Mouse (Mus musculus) lung, adult 2 months (tissue): ENCODE results near the gene Wdr86. TPM values are rescaled to one million over a fixed set of nuclear protein-coding genes. Genes with fewer than 3 reads are reported as not detected.

ENCODE experiments used
- DNase-seq: peaks from one replicate; pipeline ENCODE4 v3.0.0; 2022
- H3K4me1 ChIP-seq: fragments of 200-500 bp; 2 replicates; pipeline ENCODE4 v1.6.1; 2011; ENCODE audit warnings: low read length; ENCODE audit not compliant: control insufficient read depth, insufficient read depth
- H3K4me3 ChIP-seq: fragments of 200-500 bp; replicated peaks from 2 replicates; pipeline ENCODE3; 2011; ENCODE audit warnings: low read depth, mild to moderate bottlenecking, control low read depth, low read length; ENCODE audit errors: extremely low read depth
- CTCF ChIP-seq: fragments of 200-500 bp; IDR thresholded peaks from 2 replicates; pipeline ENCODE4 v1.5.1; 2011; ENCODE audit warnings: mild to moderate bottlenecking, low read length, control low read depth; ENCODE audit not compliant: insufficient read depth
- POLR2A ChIP-seq: fragments of 200-500 bp; IDR thresholded peaks from 2 replicates; pipeline ENCODE4 v1.6.1; 2011; ENCODE audit warnings: low read depth, mild to moderate bottlenecking, control low read depth, low read length, borderline replicate concordance; ENCODE audit errors: extremely low read depth
- WGBS: fragments of 180-500 bp; shearing (Covaris S2); methylation state at CpG from one replicate; pipeline ENCODE4 v1.1.7; 2018; 5-methylcytosine and 5-hydroxymethylcytosine counted together
- polyA plus RNA-seq: library from polyadenylated mRNA; depleted of rRNA; stranded (reverse); fragments of >200 nt; gene quantifications from 2 replicates; pipeline ENCODE4 v1.2.3, GENCODE M21; 2012

The Wdr86 gene
- polyA plus RNA-seq, 1 experiment = 2.6 TPM

GRCm38 (mm10) chr5:24733771-24734426 is 3.4 kb upstream of the Wdr86 start:
- peaks cover 7% of the 10 kb centered on the region; the same call in 1 of the 2 replicates for H3K4me1 ChIP-seq
- H3K4me3 ChIP-seq = no peak overlapping the region
- WGBS = 62% methylated on average over 7 of the region's 7 CpGs
- TF ChIP-seq POLR2A (no peak), CTCF (no peak)
- DNase-seq = no peak

- H3K4me3 ChIP-seq = no peak overlapping the region
- 24% methylated on average over 8 of the region's 8 CpGs for WGBS
- peaks cover 6% of the 10 kb centered on the region; the same call in 1 of the 2 replicates for H3K4me1 ChIP-seq
- no peak for DNase-seq
- TF ChIP-seq CTCF (no peak), POLR2A (no peak)
Measured at GRCm38 (mm10) chr5:24733134-24733533, 2.6 kb upstream of the Wdr86 start.

GRCm38 (mm10) chr5:24730986-24731385 is 459 bp upstream of the Wdr86 start:
- H3K4me3 ChIP-seq = no peak overlapping the region
- 6% methylated on average over 15 of the region's 15 CpGs for WGBS
- H3K4me1 ChIP-seq = peaks cover 6% of the 10 kb centered on the region; the same call in 1 of the 2 replicates
- TF ChIP-seq POLR2A (no peak), CTCF (no peak)
- no peak for DNase-seq

GRCm38 (mm10) chr5:24729797-24730487 is 585 bp downstream of the Wdr86 start:
- H3K4me1 ChIP-seq = peaks cover 6% of the 10 kb centered on the region; the same call in 1 of the 2 replicates
- no peak for DNase-seq
- peak overlapping the region; percentile 27 for H3K4me3 ChIP-seq
- TF ChIP-seq CTCF = no peak
- 3% methylated on average over 49 of the region's 49 CpGs for WGBS

- TF ChIP-seq POLR2A (no peak), CTCF (no peak)
- DNase-seq = no peak
- H3K4me1 ChIP-seq = peaks cover 9% of the 10 kb centered on the region; the same call in 1 of the 2 replicates
- H3K4me3 ChIP-seq = no peak overlapping the region
- 58% methylated on average over 12 of the region's 12 CpGs for WGBS
Measured at GRCm38 (mm10) chr5:24726901-24727836, 3.4 kb downstream of the Wdr86 start.

- Histone ChIP-seq H3K4me1 (peaks cover 9% of the 10 kb centered on the region; the same call in 1 of the 2 replicates), H3K4me3 (no peak overlapping the region)
- 67% methylated on average over 6 of the region's 6 CpGs for WGBS
- DNase-seq = no peak
- no peak for TF ChIP-seq CTCF
- TF ChIP-seq POLR2A = no peak
Measured at GRCm38 (mm10) chr5:24725897-24726296, 4.6 kb downstream of the Wdr86 start.

GRCm38 (mm10) chr5:24724805-24725204 is 5.7 kb downstream of the Wdr86 start:
- DNase-seq = no peak
- WGBS = 50% methylated on average over 5 of the region's 5 CpGs
- no peak overlapping the region for H3K4me3 ChIP-seq
- TF ChIP-seq POLR2A (no peak), CTCF (no peak)
- H3K4me1 ChIP-seq = 0 out of 2 replicates have a peak, but pooled peaks cover 3% of the 10 kb centered on the region

- H3K4me1 ChIP-seq = 0 out of 2 replicates have a peak, but pooled peaks cover 3% of the 10 kb centered on the region
- no peak for DNase-seq
- TF ChIP-seq POLR2A (no peak), CTCF (no peak)
- WGBS = 42% methylated on average over 5 of the region's 5 CpGs
- no peak overlapping the region for H3K4me3 ChIP-seq
Measured at GRCm38 (mm10) chr5:24724270-24724634, 6.3 kb downstream of the Wdr86 start.
